Mouse (Mus musculus) bone marrow macrophage, adult 2 months (primary cell): Measurements from ENCODE around the gene Acadvl. TPM values are rescaled to one million over a fixed set of nuclear protein-coding genes. Genes with fewer than 3 reads are reported as not detected.

Experiments
- H3K27ac ChIP-seq: 2 replicates; pipeline ENCODE4 v1.5.1; 2012; ENCODE audit warnings: low read depth, low read length; ENCODE audit not compliant: insufficient read depth
- H3K4me1 ChIP-seq: 2 replicates; pipeline ENCODE4 v1.6.1; 2012; ENCODE audit warnings: low read length; ENCODE audit not compliant: control insufficient read depth, insufficient read depth
- H3K4me3 ChIP-seq: 2 replicates; pipeline ENCODE4 v1.5.1; 2012; ENCODE audit warnings: mild to moderate bottlenecking, low read length, moderate library complexity; ENCODE audit not compliant: insufficient read depth
- CTCF ChIP-seq: IDR thresholded peaks from 2 replicates; pipeline ENCODE4 v1.5.1; 2012; ENCODE audit warnings: low read depth, mild to moderate bottlenecking, low read length, moderate library complexity
- POLR2A ChIP-seq: IDR thresholded peaks from 2 replicates; pipeline ENCODE4 v1.6.1; 2012; ENCODE audit warnings: mild to moderate bottlenecking, low read depth, low read length, borderline replicate concordance
- polyA plus RNA-seq: library from polyadenylated mRNA; stranded (reverse); fragments of >200 nt; gene quantifications from 2 replicates; pipeline ENCODE4 v1.2.4, GENCODE M21; 2012; ENCODE audit not compliant: missing spikeins, insufficient read depth, insufficient read length

The Acadvl gene
- polyA plus RNA-seq, 1 experiment: 51.3 TPM

GRCm38 (mm10) chr11:70043665-70044064 is 28.5 kb upstream of the Acadvl start:
- no peaks in the 10 kb centered on the region for H3K4me1 ChIP-seq
- no peak overlapping the region for H3K4me3 ChIP-seq
- H3K27ac ChIP-seq: no peak overlapping the region
- TF ChIP-seq POLR2A (no peak), CTCF (no peak)

- Histone ChIP-seq H3K4me1 (peaks cover 5% of the 10 kb centered on the region), H3K27ac (no peak overlapping the region), H3K4me3 (no peak overlapping the region)
- TF ChIP-seq CTCF (no peak), POLR2A (no peak)
These were observed 27.3 kb upstream of the Acadvl start for GRCm38 (mm10) chr11:70042309-70043085.

GRCm38 (mm10) chr11:70040184-70040583 is 25.0 kb upstream of the Acadvl start:
- Histone ChIP-seq H3K27ac (no peak overlapping the region), H3K4me1 (peaks cover 5% of the 10 kb centered on the region), H3K4me3 (no peak overlapping the region)
- no peak for TF ChIP-seq POLR2A
- no peak for TF ChIP-seq CTCF

- Histone ChIP-seq H3K27ac (no peak overlapping the region), H3K4me1 (peaks cover 5% of the 10 kb centered on the region), H3K4me3 (no peak overlapping the region)
- TF ChIP-seq POLR2A: no peak
These were observed 24.4 kb upstream of the Acadvl start for GRCm38 (mm10) chr11:70039631-70040030.

- no peak overlapping the region for H3K27ac ChIP-seq
- peaks cover 8% of the 10 kb centered on the region for H3K4me1 ChIP-seq
- H3K4me3 ChIP-seq: no peak overlapping the region
- TF ChIP-seq POLR2A (no peak), CTCF (no peak)
These were observed 23.0 kb upstream of the Acadvl start for GRCm38 (mm10) chr11:70038174-70038573.

GRCm38 (mm10) chr11:70031321-70031670 is 16.1 kb upstream of the Acadvl start:
- Histone ChIP-seq H3K4me3 (no peak overlapping the region), H3K27ac (no peak overlapping the region), H3K4me1 (peaks cover 3% of the 10 kb centered on the region)
- TF ChIP-seq POLR2A: no peak
- no peak for TF ChIP-seq CTCF

- no peak overlapping the region for H3K4me3 ChIP-seq
- no peak overlapping the region for H3K27ac ChIP-seq
- H3K4me1 ChIP-seq: peaks cover 3% of the 10 kb centered on the region
- no peak for TF ChIP-seq POLR2A
- TF ChIP-seq CTCF: no peak
These were observed 15.6 kb upstream of the Acadvl start for GRCm38 (mm10) chr11:70030651-70031320.

- TF ChIP-seq CTCF: no peak
- no peak for TF ChIP-seq POLR2A
- Histone ChIP-seq H3K4me3 (no peak overlapping the region), H3K4me1 (peaks cover 3% of the 10 kb centered on the region), H3K27ac (no peak overlapping the region)
These were observed 14.8 kb upstream of the Acadvl start for GRCm38 (mm10) chr11:70029829-70030550.

GRCm38 (mm10) chr11:70029130-70029801 is 14.1 kb upstream of the Acadvl start:
- TF ChIP-seq CTCF (no peak), POLR2A (no peak)
- no peak overlapping the region for H3K4me3 ChIP-seq
- H3K27ac ChIP-seq: no peak overlapping the region

More at GRCm38 (mm10) chr11:70029130-70029801, 14.1 kb upstream of the Acadvl start:
- H3K4me1 ChIP-seq: peaks cover 3% of the 10 kb centered on the region
